Mouse (Mus musculus) lung, embryonic 14.5 days (tissue): Measurements from ENCODE around the gene Gjb2. TPM values are rescaled to one million over a fixed set of nuclear protein-coding genes. Genes with fewer than 3 reads are reported as not detected.
A peak's percentile ranks its signal among the peaks of the same experiment; 100 is the strongest.

Source experiments
- ATAC-seq: fragments of 200-750 bp; cut with Nextera tagmentation; 2 replicates; pipeline ENCODE4 v1.8.0; 2017; ENCODE audit warnings: mild to moderate bottlenecking, moderate TSS enrichment, moderate library complexity; ENCODE audit not compliant: insufficient read depth
- DNase-seq: peaks from one replicate; pipeline ENCODE4 v3.0.0-alpha.2; 2015
- H3K27ac ChIP-seq: fragments of 300-500 bp; sonication (generic); 2 replicates; pipeline ENCODE4 v1.5.1; 2014; ENCODE audit warnings: low read depth, mild to moderate bottlenecking, moderate library complexity
- H3K27me3 ChIP-seq: fragments of 300-500 bp; sonication (generic); 2 replicates; pipeline ENCODE4 v1.6.1; 2014; ENCODE audit warnings: low read length, control low read depth; ENCODE audit not compliant: insufficient read depth
- H3K36me3 ChIP-seq: fragments of 300-500 bp; sonication (generic); 2 replicates; pipeline ENCODE4 v1.6.1; 2014; ENCODE audit warnings: control low read depth; ENCODE audit not compliant: insufficient read depth
- H3K4me1 ChIP-seq: fragments of 300-500 bp; sonication (generic); 2 replicates; pipeline ENCODE4 v1.6.1; 2014; ENCODE audit warnings: antibody characterized with exemption, control low read depth; ENCODE audit not compliant: insufficient read depth
- H3K4me2 ChIP-seq: fragments of 300-500 bp; sonication (generic); 2 replicates; pipeline ENCODE4 v1.6.1; 2014; ENCODE audit warnings: mild to moderate bottlenecking
- H3K4me3 ChIP-seq: fragments of 300-500 bp; sonication (generic); 2 replicates; pipeline ENCODE4 v1.5.1; 2014; ENCODE audit warnings: low read depth, low read length
- H3K9ac ChIP-seq: fragments of 300-500 bp; sonication (generic); 2 replicates; pipeline ENCODE4 v1.6.1; 2014
- H3K9me3 ChIP-seq: fragments of 300-500 bp; sonication (generic); 2 replicates; pipeline ENCODE4 v1.6.1; 2016; ENCODE audit warnings: low read depth, low read length, control low read depth
- CTCF ChIP-seq: IDR thresholded peaks from 2 replicates; pipeline ENCODE4 v1.5.1; 2016; ENCODE audit warnings: antibody characterized with exemption, low read depth
- WGBS: fragments of 180-500 bp; shearing (Covaris S2); extraction: QIAGEN DNeasy Blood & Tissue Kit; methylation state at CpG from one replicate; pipeline ENCODE4 v1.1.7; 2014; 5-methylcytosine and 5-hydroxymethylcytosine counted together
- polyA plus RNA-seq: library from polyadenylated mRNA; unstranded; fragments of >200 nt; fragmentation: Nextera tagmentation; extraction: Ambion mirVana; gene quantifications from 2 replicates; pipeline ENCODE4 v1.2.1, GENCODE M21; 2014

Gjb2 gene
- 0.24 TPM in 2 replicates for polyA plus RNA-seq

- ATAC-seq = peak; percentile 60
- H3K4me1 ChIP-seq = no peaks in the 10 kb centered on the region
- H3K27ac ChIP-seq = no peak within 1 kb of the TSS
- H3K4me2 ChIP-seq = peak within 1 kb of the TSS; percentile 98
- DNase-seq = peak; percentile 50
- TF ChIP-seq CTCF = peak; percentile 10; the same call in 1 of the 2 replicates
- H3K27me3 ChIP-seq = peaks cover 68% of the 10 kb centered on the region
- H3K9me3 ChIP-seq = no peaks in the 10 kb centered on the region
- peak within 1 kb of the TSS; percentile 53 for H3K4me3 ChIP-seq
- no peaks in the 10 kb centered on the region for H3K36me3 ChIP-seq
- WGBS = under 1% methylated on average over 99 of the region's 101 CpGs
- peak within 1 kb of the TSS; percentile 47 for H3K9ac ChIP-seq
These were observed at the start of gene Gjb2 for GRCm38 (mm10) chr14:57104106-57105023. Gjb2 (minus strand) TSS chr14:57104702.

- Histone ChIP-seq H3K4me3 (no peak overlapping the region), H3K9me3 (no peaks in the 10 kb centered on the region), H3K9ac (no peak overlapping the region), H3K27ac (no peak overlapping the region), H3K4me1 (0 out of 2 replicates have a peak, but pooled peaks cover 3% of the 10 kb centered on the region), H3K36me3 (no peaks in the 10 kb centered on the region), H3K4me2 (no peak overlapping the region), H3K27me3 (0 out of 2 replicates have a peak, but pooled peaks cover 3% of the 10 kb centered on the region)
- DNase-seq = peak; percentile 25
- WGBS = 12% methylated on average over 4 of the region's 4 CpGs
- TF ChIP-seq CTCF = no peak
- ATAC-seq = peak; percentile 31; the same call in 1 of the 2 replicates
These were observed 41.2 kb upstream of the Gjb2 start for GRCm38 (mm10) chr14:57145741-57146140.

- WGBS = 54% methylated on average over 8 of the region's 8 CpGs
- no peak overlapping the region for H3K4me2 ChIP-seq
These were observed 30.8 kb upstream of the Gjb2 start for GRCm38 (mm10) chr14:57135265-57135664.

GRCm38 (mm10) chr14:57133161-57133661 lies 28.7 kb upstream of the Gjb2 start, which contains the start of gene Gjb6:
Gjb6 (minus strand) TSS chr14:57133611.
- no peak for TF ChIP-seq CTCF
- H3K9ac ChIP-seq = no peak within 1 kb of the TSS
- peaks cover 47% of the 10 kb centered on the region for H3K27me3 ChIP-seq
- ATAC-seq (no peak), DNase-seq (no peak)
- WGBS = 2% methylated on average over 33 of the region's 33 CpGs
- H3K4me1 ChIP-seq = no peaks in the 10 kb centered on the region
- no peaks in the 10 kb centered on the region for H3K9me3 ChIP-seq
- no peak within 1 kb of the TSS for H3K27ac ChIP-seq
- H3K4me3 ChIP-seq = peak within 1 kb of the TSS; percentile 31
- H3K36me3 ChIP-seq = no peaks in the 10 kb centered on the region
- peak within 1 kb of the TSS; percentile 63 for H3K4me2 ChIP-seq

More at GRCm38 (mm10) chr14:57135265-57135664, 30.8 kb upstream of the Gjb2 start:
- H3K27ac ChIP-seq = no peak overlapping the region
- DNase-seq = no peak
- no peaks in the 10 kb centered on the region for H3K36me3 ChIP-seq
- no peak overlapping the region for H3K4me3 ChIP-seq
- peaks cover 47% of the 10 kb centered on the region for H3K27me3 ChIP-seq
- H3K4me1 ChIP-seq = no peaks in the 10 kb centered on the region
- TF ChIP-seq CTCF = no peak
- no peak overlapping the region for H3K9ac ChIP-seq
- no peak for ATAC-seq
- H3K9me3 ChIP-seq = no peaks in the 10 kb centered on the region

GRCm38 (mm10) chr14:57127383-57127782 lies 22.9 kb upstream of the Gjb2 start:
- no peak for DNase-seq
- H3K4me1 ChIP-seq = no peaks in the 10 kb centered on the region
- H3K9me3 ChIP-seq = no peaks in the 10 kb centered on the region
- peaks cover 12% of the 10 kb centered on the region for H3K27me3 ChIP-seq
- no peak overlapping the region for H3K27ac ChIP-seq
- no peak for ATAC-seq
- WGBS = 39% methylated on average over 4 of the region's 4 CpGs
- no peak overlapping the region for H3K9ac ChIP-seq
- H3K4me2 ChIP-seq = no peak overlapping the region
- H3K4me3 ChIP-seq = no peak overlapping the region
- no peak for TF ChIP-seq CTCF
- H3K36me3 ChIP-seq = no peaks in the 10 kb centered on the region

- H3K9ac ChIP-seq = no peak overlapping the region
- no peak for DNase-seq
- no peak for TF ChIP-seq CTCF
- H3K27me3 ChIP-seq = no peaks in the 10 kb centered on the region
- H3K36me3 ChIP-seq = no peaks in the 10 kb centered on the region
- no peaks in the 10 kb centered on the region for H3K9me3 ChIP-seq
- H3K4me1 ChIP-seq = no peaks in the 10 kb centered on the region
- no peak overlapping the region for H3K4me2 ChIP-seq
- WGBS = 82% methylated on average over 7 of the region's 7 CpGs
- H3K4me3 ChIP-seq = no peak overlapping the region
- no peak for ATAC-seq
- no peak overlapping the region for H3K27ac ChIP-seq
These were observed 17.8 kb upstream of the Gjb2 start for GRCm38 (mm10) chr14:57122295-57122694.
